Mouse (Mus musculus): ENCODE results near the gene Ccar1.

DNA sequence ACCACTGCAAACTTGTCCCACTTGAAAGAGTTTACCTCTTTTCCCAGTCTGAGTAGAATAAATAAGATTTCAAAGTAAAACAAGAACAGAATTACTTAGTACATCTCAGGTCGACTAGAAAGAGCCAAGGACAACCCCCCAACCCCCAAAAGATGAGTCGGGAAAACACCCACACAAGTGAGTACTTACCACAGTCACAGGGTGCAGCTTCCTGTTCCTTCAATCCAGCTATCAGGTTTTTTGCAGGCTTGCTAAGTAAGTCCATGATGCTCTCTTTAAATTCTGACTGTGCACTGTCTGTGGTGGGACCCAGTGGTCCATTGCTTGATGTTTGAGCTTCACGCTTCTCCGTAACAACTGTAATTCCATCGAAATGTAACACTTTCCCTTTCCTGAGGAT lies 45.9 kb upstream of the Ccar1 start:
- no peak for TF ChIP-seq CTCF (IDR thresholded peaks at IDR 0.05; ENCODE audit: extremely low read depth, insufficient read depth, insufficient read length, insufficient replicate concordance)
- TF ChIP-seq POLR2A (IDR thresholded peaks at IDR 0.05; ENCODE audit: low read depth, low read length) = no peak

All from spleen, adult 2 months (tissue).